Mouse (Mus musculus): Measurements from ENCODE around the gene Nup205.

GRCm38 (mm10) chr6:35177650-35178272 is 540 bp downstream of the Nup205 start:
- TF ChIP-seq POLR2A (IDR thresholded peaks at IDR 0.05; ENCODE audit: insufficient read length, low read depth), result no peak
- no peak for TF ChIP-seq MAX (IDR thresholded peaks at IDR 0.05; ENCODE audit: low read depth)
- no peak for TF ChIP-seq TCF3 (IDR thresholded peaks at IDR 0.05; ENCODE audit: insufficient read length, low read depth)
- TF ChIP-seq USF1 (IDR thresholded peaks at IDR 0.05; ENCODE audit: low read depth), result no peak
